Mouse (Mus musculus): ENCODE results near the gene Brd3os.
A peak's percentile ranks its signal among the peaks of the same experiment; 100 is the strongest.

The Brd3os gene

DNA sequence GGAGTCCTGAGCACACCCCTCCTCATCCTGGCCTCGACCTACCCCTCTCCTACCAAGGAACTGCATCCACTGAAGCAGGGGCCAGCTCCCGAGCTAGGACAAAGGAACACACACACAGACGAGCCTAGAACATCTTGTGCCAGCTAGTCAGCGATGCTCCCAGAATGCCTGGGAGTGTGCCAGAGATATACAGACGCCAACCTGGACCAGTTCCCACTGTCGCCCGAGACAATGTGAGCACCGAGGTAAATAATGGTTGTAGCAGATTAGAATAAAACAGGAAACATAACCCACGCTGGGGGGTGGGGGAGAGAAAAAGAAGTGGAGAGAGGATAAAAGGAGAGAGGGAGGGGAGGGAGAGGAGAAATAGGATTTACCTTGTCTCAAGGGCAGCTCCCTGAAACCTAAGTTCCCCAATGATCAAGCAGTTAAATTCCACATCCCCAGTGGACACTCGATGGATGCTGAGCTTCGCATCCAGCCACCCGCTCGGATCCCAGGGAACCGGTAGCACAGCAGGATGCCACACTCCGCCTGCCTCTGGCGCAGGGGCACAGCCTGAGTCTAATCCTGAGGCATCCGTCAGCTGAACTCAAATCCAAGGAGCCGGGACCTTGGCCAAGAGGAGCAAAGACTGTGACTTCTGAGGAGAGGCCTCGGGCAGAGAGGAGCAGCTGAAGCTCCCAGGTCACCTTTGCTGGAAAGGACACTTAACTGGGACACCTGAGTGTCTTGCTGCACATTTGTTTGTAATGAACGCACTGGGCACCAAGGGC is 20.6 kb upstream of the Brd3os start:
- DNase-seq (ENCODE audit: low spot score in 2 of 2) = peak; percentile 38 to 81

DNA sequence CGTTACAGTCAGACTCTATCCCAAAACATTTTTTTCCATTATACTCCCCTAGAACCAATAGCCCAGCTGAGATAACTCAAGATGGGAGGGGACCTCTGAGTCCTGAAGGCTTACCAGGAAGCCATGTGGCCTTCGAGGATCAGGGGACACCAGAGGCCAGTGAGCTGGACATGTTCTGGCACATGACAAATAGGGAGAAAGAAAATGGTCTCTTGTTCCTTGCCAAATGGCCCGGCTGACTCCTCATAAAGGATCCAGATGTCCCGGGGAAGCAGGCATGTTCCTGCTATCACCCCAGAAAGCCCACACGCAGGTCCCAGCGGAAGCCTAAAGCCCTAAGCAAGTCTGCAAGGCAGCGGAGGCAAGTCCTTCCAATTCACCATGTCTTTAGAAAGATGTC is 18.5 kb upstream of the Brd3os start:
- no peak for DNase-seq (ENCODE audit: low spot score in 2 of 2)

DNA sequence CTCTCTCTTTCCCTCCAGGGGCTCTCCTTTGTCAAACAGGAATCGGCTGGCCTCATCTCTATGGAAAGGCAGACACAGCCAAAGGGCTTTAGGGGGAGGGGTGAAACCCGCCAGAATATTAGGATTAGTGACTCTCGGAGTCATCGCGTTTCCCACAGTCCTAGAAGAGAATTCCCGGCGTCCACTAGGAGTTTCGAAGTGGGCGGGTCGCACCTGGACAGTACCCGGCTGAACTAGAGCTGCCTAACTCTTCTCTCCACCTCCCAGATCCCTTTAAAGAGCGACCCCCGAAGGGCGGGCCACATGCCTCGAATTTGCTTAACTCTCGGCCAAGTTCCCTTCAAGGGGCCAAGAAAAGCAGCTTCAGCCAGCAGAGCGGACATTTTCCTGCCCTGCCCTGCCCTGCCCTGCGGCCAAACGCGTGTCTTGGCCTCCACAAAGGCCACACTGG is 16.9 kb upstream of the Brd3os start:
- peak; percentile 27 to 35 for DNase-seq (ENCODE audit: low spot score in 2 of 2)

DNA sequence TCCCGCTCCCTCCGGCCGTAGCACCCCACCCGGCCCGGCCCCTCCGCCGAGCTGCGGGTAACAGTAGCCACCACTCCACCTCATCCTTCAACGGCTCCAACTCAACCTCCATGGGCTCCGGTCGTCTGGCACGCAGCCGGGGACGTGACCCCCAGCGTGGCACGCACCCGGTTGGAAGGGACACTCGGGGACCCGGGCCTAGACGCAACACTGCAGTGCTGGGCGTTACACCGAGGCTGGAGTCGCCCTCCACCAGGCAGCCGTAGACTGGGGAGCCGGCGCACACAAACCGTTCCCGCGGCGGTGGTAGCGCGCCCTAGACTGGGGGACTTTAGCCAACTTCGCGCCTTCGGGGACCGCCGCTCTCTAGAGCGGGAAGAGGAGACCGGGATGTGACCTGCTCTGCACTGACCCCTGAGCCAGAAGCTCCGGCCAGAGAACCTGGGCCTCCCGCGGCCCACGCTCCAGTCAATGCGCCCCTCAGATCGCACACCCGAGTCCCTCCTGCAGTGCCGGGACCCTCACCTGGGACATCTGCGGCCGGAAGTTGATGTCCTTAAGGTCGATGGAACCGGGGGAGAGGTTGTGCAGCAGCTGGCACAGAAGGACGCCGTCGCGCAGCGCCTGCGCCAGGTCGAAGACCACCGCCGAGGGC is 16.2 kb upstream of the Brd3os start:
- peak in 1 of 2 experiments; percentile 51 for DNase-seq (ENCODE audit: low spot score in 2 of 2)

DNA sequence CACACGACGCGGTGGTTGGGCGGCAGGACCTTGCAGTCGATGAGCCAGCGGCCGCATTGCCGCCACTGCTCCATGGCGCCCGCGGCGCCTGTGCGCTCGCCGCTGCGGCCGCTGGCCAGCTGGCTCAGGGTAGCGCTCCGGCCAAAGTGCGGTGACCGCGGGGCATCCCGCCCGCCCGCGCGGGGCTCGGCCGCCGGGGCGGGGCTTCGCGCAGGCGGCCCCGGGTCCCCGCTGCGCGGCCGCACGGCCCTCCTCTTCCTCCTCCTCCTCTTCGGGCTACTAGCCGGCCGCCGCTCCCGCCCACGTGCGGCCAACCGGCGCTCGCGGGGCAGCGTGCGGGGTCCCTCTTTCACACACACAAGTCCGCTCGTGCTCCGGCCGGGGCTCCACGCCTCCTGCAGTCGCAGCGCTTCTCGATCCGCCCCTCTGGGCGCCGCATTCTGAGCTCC is 15.7 kb upstream of the Brd3os start:
- peak in 1 of 2 experiments; percentile 43 for DNase-seq (ENCODE audit: low spot score in 2 of 2)

DNA sequence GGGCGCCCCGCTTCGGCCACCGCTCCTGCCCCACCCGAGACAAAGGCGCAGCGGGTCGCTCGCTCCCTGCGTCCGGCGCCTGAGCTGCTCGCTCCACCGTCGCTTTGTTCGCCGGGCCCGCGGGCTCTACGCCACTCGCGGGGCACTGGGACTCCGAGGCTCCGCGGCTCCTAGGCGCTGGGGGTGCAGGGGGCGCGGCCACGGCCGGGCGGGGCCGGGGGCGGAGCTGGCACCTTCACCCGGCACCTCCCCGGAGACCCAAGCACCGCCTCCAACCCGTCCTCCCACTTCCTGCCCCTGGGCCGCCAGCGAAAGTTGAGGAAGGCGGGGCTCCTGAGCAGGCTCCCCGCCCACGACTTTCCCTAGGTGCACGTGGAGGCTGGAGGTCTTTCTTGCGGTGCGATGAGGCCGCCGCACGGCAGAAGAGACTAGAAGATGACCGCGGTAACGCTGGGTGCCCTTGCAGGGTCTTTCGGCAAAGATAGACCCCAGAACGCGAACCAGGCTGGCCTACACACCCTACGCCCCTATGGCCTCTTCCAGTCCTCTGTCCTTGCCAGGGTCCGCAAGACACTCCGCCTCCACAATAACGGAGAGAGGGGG is 15.2 kb upstream of the Brd3os start, which contains the start of gene Vav2:
Vav2 (minus strand) TSS at position 179 of the 603 bp plus-strand sequence.
- peak; percentile 59 to 79 for DNase-seq (ENCODE audit: low spot score in 2 of 2)

DNA sequence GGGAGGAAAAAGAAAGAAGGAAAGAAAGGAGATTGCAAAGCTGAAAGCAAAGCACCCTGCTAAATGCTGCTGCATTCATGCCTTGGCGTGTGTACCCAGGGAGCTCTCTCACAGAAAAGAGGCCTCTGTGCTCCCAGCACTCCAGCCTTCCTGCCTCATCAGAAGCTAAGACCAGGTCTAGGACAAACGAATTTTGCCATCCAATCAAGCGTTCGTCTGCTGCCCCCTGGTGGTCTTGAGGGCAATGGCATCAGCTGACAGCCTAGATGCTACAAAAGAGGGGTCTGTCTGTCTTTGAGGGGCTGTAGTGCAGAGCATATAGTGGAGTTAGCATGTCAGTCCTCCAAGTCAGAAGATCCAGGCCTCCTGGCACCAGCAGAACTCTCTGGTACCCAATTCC is 14.1 kb upstream of the Brd3os start:
- peak; percentile 89 to 93 for DNase-seq (ENCODE audit: low spot score in 2 of 2)

DNA sequence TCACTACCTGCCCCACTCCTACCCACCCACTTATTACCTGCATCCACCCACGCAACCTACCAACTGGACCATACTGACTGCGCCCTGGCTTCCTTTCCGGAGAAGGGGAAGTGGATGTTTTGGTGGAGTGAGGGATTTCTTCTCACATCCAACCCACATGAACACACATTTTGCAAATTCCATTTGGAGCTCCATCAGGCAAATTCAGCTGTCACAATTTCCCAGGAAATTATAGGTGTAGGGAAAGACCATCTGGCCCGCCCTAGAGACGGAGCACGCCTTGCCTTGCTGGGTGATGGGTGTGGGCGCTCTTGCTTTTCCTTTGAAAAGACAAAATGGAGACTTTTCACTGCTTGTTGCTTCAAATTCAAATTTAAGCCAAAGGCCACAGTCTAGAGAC is 11.5 kb upstream of the Brd3os start:
- no peak for DNase-seq (ENCODE audit: low spot score in 2 of 2)

DNA sequence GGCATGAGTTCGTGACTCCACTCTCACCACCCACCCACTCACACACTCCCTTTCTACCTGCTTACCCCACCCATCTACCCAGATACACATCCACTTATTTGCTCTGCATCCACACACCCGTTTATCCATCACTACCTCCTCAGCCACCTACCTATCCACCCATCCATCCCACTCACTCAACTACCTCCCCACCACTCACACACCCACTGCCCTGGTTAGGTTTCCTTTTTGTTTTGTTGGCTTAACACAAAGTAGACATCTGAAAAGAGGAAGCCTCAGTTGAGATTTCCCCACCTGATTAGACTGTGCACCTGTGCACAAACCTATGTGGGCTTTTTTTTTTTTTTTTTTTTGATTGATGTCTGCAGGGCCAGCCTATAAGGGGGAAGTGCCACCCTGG is 9.5 kb upstream of the Brd3os start:
- DNase-seq (ENCODE audit: low spot score in 2 of 2) = no peak

DNA sequence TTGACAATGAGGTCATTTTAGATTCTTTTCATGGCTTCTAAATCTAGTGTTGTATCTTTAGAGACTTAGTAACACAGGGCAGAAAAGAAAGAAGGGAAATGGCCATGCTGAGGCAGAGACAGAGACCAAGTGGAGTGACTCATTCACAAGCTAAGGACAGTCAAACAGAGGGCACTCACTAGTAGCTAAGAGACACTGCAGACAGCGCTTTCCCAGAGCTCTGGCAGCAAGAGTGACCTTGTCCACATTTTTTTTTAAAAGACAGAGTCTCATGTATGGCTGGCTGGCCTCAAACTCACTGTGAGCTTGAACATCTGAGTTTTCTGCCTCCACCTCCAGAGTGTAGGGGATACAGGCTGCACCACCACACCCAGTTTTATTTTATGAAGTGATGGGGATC is 4.2 kb upstream of the Brd3os start:
- no peak for DNase-seq (ENCODE audit: low spot score in 2 of 2)

DNA sequence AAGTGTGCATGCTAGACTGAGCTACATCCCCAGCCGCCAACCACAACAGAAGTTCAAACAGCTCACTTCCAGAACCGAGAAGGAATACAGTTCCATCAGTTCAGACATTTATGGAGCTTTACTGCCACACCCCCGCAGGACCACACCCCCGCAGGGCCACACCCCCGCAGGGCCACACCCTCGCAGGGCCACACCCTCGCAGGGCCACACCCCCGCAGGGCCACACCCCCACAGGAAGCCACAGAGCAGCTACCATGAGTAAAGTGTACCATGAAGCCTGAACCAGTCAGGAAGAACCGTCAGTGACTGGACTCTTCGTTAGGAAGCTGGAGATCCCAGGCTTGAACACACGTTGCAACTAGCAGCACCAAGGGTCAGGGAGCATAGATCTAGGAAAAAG is 3.8 kb upstream of the Brd3os start:
- no peak for DNase-seq (ENCODE audit: low spot score in 2 of 2)

DNA sequence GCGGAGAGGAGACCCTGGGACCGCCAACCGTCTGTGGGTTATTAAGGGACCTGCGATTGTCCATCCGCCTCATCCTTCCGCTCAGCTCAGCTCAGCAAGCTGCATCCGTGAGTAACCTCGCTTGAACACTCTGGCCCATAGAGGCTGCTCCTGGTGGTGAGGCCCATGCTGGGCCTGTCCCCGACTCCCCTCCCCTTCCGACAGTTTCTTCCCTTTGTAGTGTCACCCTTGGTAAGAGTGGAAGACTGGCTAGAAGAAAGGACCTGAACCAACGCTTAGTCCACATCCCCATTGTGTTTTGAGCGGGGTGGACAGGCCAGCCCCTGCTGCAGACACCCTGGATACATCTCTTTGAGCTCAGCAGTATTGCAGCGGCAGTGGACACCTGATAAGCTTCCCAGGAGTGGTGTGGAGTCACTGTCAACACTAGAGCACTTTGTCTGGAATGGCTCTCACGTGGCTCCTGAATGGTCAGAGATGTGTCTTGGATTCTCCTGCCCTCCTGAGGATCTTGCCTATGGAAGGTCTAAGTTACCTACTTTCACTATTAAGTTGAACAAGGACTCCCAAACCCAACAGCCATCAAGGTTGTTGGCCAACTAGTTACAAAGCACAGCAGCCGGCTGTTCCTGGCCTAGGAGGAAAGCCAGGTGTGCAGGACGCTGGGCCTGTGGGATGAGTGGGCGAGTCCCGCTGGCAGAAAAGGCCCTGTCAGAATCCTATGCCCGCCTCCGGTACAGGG is 755 bp downstream of the Brd3os start:
- DNase-seq (ENCODE audit: low spot score in 2 of 2) = no peak

DNA sequence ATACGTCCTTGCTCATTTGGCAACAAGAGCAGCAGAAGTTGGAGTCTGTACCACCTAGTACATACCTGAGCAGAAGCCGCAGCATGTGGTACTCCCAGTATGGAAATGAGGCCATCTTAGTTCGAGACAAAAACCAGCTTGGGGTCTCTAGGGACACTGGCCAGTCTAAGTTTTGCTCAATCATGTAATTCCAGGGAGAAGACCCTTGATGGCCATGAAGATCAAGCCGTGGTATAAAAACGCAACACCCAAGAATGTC is 1.3 kb downstream of the Brd3os start:
- no peak for DNase-seq (ENCODE audit: low spot score in 2 of 2)

DNA sequence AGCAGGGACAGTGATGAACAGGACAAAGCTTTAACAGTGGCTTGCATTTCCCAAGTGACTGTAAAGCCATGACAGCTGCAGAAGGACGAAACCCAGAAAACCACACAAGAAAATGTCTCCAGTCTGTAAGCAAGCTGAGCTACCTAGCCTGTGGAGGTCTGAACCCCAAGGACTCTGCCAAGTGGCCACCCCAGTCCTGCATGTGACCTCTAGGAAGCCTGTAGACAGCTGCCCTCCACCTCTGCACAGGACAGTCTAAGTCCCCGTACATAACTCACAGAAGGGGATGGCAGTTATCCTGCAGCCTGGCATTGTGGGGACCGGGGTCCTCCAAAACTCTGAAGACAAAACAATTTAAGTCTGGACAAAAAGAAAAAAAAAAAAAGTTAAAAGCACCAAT is 3.8 kb downstream of the Brd3os start:
- DNase-seq (ENCODE audit: low spot score in 2 of 2) = no peak

DNA sequence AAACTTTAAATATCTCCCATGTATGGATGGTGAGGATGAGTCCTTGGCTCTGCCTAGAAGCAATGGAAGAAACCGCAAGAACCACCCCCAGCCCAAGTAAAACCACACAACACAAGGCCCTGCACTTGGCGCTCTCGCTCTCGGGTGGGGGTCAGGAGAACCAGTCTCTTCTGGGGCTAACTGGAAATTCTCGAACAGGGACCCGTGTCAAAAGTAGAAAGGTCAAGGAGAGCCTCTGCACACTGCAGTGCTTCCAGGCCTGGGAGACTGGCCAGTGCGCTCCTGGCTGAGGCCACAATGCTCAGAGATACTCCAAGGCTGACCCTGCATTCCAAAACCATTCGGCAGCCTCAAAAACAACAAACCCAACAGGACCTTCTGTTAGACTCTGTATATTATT is 4.7 kb downstream of the Brd3os start:
- no peak for DNase-seq (ENCODE audit: low spot score in 2 of 2)

DNA sequence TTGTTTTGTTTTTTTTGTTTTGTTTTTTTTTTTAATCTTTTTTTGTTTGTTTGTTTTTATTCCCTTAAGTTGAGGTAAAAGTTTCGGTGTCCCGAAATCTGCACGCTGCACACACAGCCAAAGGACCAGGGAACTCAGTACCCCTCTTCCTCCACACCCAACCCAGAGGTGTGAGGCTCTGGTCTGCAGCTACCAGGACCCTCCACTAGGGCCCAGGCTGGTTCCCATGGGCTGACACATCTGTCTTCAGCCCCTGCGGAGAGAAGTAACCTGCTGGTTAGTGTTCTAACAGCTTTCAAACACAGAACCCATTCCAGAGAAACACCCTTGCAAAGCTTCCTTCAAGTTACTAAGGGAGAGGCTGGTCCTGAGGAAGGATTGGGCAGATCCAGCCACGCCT is 5.7 kb downstream of the Brd3os start:
- no peak for DNase-seq (ENCODE audit: low spot score in 2 of 2)

DNA sequence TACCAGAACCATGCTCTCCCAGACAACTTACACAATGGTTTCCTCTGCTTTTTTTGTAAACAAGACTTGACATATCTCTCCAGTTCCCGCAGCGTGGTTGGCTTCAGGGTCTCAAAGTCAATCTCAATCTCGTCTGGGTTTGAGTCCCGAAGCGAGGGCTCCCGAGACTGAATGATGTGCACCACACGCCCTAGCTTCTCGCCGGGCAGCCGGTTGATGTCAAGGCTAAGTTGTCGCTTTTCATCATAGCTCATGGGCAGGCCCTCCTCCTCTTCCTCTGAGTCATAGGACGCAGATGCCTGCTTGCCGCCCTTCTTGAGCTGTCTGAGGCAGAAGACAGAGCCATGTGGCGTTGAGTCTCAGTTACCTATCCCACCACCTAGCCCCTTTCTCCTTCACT is 8.1 kb downstream of the Brd3os start:
- no peak for DNase-seq (ENCODE audit: low spot score in 2 of 2)

DNA sequence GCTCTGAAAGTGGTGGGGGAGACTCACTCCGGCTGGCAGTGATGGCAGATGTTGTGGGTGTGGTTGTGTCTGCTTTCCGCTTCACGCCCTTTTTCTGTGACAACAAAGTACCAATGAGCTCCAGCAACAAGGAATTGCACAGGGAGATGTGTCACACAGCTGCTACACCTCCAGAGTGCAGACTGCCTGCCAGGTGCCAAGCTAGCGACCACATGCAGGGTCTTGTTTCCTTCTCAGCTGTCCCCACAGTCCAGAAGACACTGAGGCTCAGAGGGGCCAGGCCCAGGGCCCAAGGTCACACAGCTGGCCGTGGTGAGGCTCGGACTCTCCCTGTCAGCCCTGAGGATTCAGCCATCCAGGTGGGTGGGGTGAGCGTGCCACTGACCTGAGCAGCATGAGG is 17.6 kb downstream of the Brd3os start:
- no peak for DNase-seq (ENCODE audit: low spot score in 2 of 2)

DNA sequence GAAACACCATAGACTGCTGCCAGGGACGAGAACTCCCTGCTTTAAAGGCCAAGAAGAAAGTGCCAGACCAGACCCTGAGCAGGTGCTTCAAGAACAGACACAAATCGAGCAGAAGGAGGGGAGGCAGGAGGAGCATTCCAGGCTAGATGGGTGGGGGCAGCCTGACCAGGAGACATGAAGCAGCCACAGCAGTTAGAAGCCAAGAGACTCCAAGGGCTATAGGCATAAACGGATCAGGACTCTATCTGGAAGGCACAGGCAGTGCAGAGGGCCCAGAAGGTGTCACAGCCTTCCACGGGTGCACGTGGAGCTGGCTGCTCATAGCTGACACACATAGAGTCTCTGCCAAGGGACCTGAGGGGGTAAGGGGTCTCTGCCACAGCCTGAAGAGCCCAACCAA is 18.0 kb downstream of the Brd3os start:
- no peak for DNase-seq (ENCODE audit: low spot score in 2 of 2)

DNA sequence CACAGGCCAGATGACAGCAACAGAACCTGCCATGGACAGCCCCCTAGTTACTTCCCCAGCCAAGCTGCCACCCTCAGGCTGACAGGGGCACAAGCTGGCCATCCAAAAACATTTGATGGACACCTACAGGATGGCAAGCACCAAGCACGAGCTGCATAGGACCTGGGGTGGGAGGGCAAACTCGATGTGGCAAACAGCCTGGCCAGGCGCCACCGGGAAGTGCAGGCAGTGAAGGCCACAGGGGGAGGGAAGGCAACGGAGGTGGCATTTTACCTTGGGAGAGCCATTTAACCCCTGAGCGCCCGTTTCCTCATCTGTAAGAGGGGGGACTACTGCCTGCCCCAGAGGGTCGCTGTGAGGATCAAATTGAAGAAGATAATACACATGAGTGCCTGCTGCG is 18.5 kb downstream of the Brd3os start:
- no peak for DNase-seq (ENCODE audit: low spot score in 2 of 2)

DNA sequence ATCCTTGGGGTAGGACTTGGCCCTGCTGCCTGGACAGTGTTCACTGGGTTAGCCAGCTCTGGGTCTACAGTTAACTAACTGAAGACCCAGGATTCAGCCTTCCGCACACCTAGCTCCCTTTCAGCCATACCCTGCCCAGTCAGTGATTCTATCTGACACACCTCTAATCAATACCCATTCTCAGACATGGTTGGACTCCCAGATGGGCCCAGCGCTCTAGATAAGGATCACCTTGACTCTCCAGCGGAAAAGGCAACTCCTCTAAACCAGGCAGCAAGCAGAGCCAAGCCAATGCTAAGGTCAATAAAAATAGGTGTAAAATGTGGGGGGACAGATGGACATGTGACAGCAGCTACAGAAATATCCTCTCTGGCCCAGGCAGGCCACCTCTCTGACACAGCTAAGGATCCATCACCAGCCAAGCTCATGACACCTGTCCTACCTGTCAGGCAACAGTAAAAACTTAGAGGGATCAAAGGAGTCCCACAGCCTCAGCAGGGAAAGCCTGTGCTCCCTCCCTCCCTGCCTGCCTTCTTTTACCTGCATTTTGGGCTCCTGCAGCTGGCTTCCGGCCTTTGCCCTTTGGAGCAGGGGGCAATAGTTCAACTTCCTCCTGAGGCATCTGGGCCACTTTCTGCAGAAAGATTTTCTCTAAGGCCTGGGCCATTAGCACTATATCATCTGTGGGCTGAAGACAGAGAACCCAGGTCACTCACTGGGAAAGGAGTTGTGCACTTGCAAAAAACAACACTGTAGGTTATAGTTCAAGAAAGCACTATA is 19.9 kb downstream of the Brd3os start:
- DNase-seq (ENCODE audit: low spot score in 2 of 2) = no peak

DNA sequence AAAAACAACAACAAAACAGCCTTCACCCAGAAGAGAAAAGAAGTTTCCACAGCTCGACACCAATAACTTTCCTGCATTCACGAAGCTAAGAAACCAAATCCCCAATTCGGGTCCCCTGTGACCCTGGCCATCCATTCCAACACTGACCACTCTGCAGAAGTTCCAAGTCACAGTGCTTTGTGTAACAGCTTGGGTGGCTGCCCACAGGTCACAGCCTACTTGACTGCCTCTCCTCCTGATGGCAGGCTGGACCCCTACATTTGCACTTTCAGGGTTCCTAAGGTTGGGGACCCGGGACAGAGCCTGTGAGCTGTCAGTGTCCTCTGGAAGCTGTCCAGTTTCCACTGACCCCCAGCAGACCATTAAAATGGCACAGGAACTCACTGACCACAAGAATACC is 20.8 kb downstream of the Brd3os start:
- DNase-seq (ENCODE audit: low spot score in 2 of 2) = no peak

Data from cerebellum, postnatal 4 days (tissue).